Mouse (Mus musculus) forebrain, embryonic 15.5 days (tissue): ENCODE results near the gene Tmem62. TPM values are rescaled to one million over a fixed set of nuclear protein-coding genes. Genes with fewer than 3 reads are reported as not detected.
"Not testable (repeated sequence)": the region's sequence is repeated elsewhere in the genome, so short reads cannot be mapped to it uniquely, and the experiment has no call there.

Experiments
- ATAC-seq: fragments of 200-750 bp; cut with Nextera tagmentation; replicated peaks from 2 replicates; pipeline ENCODE4 v1.8.0; 2017; ENCODE audit warnings: mild to moderate bottlenecking, moderate TSS enrichment, moderate library complexity
- H3K27ac ChIP-seq: fragments of 300-500 bp; sonication (generic); replicated peaks from 2 replicates; pipeline ENCODE4 v1.5.1; 2015; ENCODE audit warnings: mild to moderate bottlenecking, inconsistent platforms
- H3K27me3 ChIP-seq: fragments of 300-500 bp; sonication (generic); 2 replicates; pipeline ENCODE4 v1.6.1; 2015; ENCODE audit warnings: inconsistent platforms
- H3K36me3 ChIP-seq: fragments of 300-500 bp; sonication (generic); 2 replicates; pipeline ENCODE4 v1.6.1; 2015; ENCODE audit warnings: mild to moderate bottlenecking, inconsistent platforms
- H3K4me1 ChIP-seq: fragments of 300-500 bp; sonication (generic); 2 replicates; pipeline ENCODE4 v1.6.1; 2015; ENCODE audit warnings: inconsistent platforms
- H3K4me2 ChIP-seq: fragments of 300-500 bp; sonication (generic); replicated peaks from 2 replicates; pipeline ENCODE4 v1.6.1; 2015; ENCODE audit warnings: mild to moderate bottlenecking, inconsistent platforms
- H3K4me3 ChIP-seq: fragments of 300-500 bp; sonication (generic); 2 replicates; pipeline ENCODE4 v1.5.1; 2015; ENCODE audit warnings: mild to moderate bottlenecking, inconsistent platforms
- H3K9ac ChIP-seq: fragments of 300-500 bp; sonication (generic); replicated peaks from 2 replicates; pipeline ENCODE4 v1.6.1; 2015; ENCODE audit warnings: mild to moderate bottlenecking, inconsistent platforms
- H3K9me3 ChIP-seq: fragments of 300-500 bp; sonication (generic); 2 replicates; pipeline ENCODE4 v1.6.1; 2016; ENCODE audit warnings: inconsistent platforms
- WGBS: fragments of 180-500 bp; shearing (Covaris S2); methylation state at CpG from one replicate; pipeline ENCODE4 v1.1.7; 2015; ENCODE audit warnings: mixed read lengths; 5-methylcytosine and 5-hydroxymethylcytosine counted together
- polyA plus RNA-seq: library from polyadenylated mRNA; unstranded; fragments of >200 nt; fragmentation: Nextera tagmentation; extraction: Ambion mirVana; gene quantifications from 2 replicates; pipeline ENCODE4 v1.2.1, GENCODE M21; 2015

Tmem62 gene
- polyA plus RNA-seq, 1 experiment from 2014 or later = 8.1 TPM

GRCm38 (mm10) chr2:120971766-120972165 lies 5.1 kb upstream of the Tmem62 start:
- no peak for ATAC-seq
- Histone ChIP-seq H3K27me3 (no peaks in the 10 kb centered on the region), H3K36me3 (no peaks in the 10 kb centered on the region), H3K4me2 (no peak overlapping the region), H3K9ac (no peak overlapping the region), H3K9me3 (no peaks in the 10 kb centered on the region), H3K4me3 (no peak overlapping the region), H3K4me1 (peaks cover 27% of the 10 kb centered on the region), H3K27ac (no peak overlapping the region)
- 89% methylated on average over 4 of the region's 4 CpGs for WGBS

GRCm38 (mm10) chr2:120972257-120972656 lies 4.6 kb upstream of the Tmem62 start:
- not testable (repeated sequence) for H3K9me3 ChIP-seq, H3K27ac ChIP-seq, H3K4me3 ChIP-seq, H3K9ac ChIP-seq, H3K4me2 ChIP-seq, H3K36me3 ChIP-seq, ATAC-seq, H3K27me3 ChIP-seq
- WGBS = 95% methylated on average over 8 of the region's 8 CpGs
- peaks cover 27% of the 10 kb centered on the region for H3K4me1 ChIP-seq

- H3K27me3 ChIP-seq = no peaks in the 10 kb centered on the region
- no peaks in the 10 kb centered on the region for H3K36me3 ChIP-seq
- no peak overlapping the region for H3K4me2 ChIP-seq
- no peak overlapping the region for H3K27ac ChIP-seq
- H3K9me3 ChIP-seq = no peaks in the 10 kb centered on the region
- H3K4me3 ChIP-seq = no peak overlapping the region
- no peak for ATAC-seq
- no peak overlapping the region for H3K9ac ChIP-seq
- 14% methylated on average over 5 of the region's 5 CpGs for WGBS
- peaks cover 33% of the 10 kb centered on the region for H3K4me1 ChIP-seq
These were observed 3.9 kb upstream of the Tmem62 start for GRCm38 (mm10) chr2:120972964-120973363.

GRCm38 (mm10) chr2:120976308-120976707 lies 509 bp upstream of the Tmem62 start:
- no peak overlapping the region for H3K4me2 ChIP-seq
- WGBS = 51% methylated on average over 4 of the region's 4 CpGs
- no peak overlapping the region for H3K9ac ChIP-seq
- H3K9me3 ChIP-seq = no peaks in the 10 kb centered on the region
- H3K27me3 ChIP-seq = no peaks in the 10 kb centered on the region
- H3K4me3 ChIP-seq = no peak overlapping the region
- peaks cover 12% of the 10 kb centered on the region for H3K4me1 ChIP-seq
- ATAC-seq = no peak
- H3K27ac ChIP-seq = no peak overlapping the region
- H3K36me3 ChIP-seq = no peaks in the 10 kb centered on the region

GRCm38 (mm10) chr2:120977926-120978692 lies 1.3 kb downstream of the Tmem62 start:
- WGBS = 79% methylated on average over 8 of the region's 8 CpGs
- Histone ChIP-seq H3K4me3 (peak overlapping the region; percentile 88), H3K4me2 (peak overlapping the region; percentile 87), H3K27me3 (no peaks in the 10 kb centered on the region), H3K36me3 (no peaks in the 10 kb centered on the region), H3K27ac (peak overlapping the region; percentile 85), H3K9ac (peak overlapping the region; percentile 91), H3K9me3 (no peaks in the 10 kb centered on the region), H3K4me1 (peaks cover 10% of the 10 kb centered on the region; the same call in 1 of the 2 replicates)
- ATAC-seq = peak; percentile 23; the same call in 1 of the 2 replicates

GRCm38 (mm10) chr2:120978693-120979037 lies 1.8 kb downstream of the Tmem62 start:
- H3K27me3 ChIP-seq = no peaks in the 10 kb centered on the region
- H3K9ac ChIP-seq = no peak overlapping the region
- H3K36me3 ChIP-seq = no peaks in the 10 kb centered on the region
- WGBS = 43% methylated on average over 2 of the region's 2 CpGs
- no peaks in the 10 kb centered on the region for H3K9me3 ChIP-seq
- H3K4me3 ChIP-seq = no peak overlapping the region
- no peak overlapping the region for H3K4me2 ChIP-seq
- ATAC-seq = no peak
- peaks cover 10% of the 10 kb centered on the region; the same call in 1 of the 2 replicates for H3K4me1 ChIP-seq
- H3K27ac ChIP-seq = no peak overlapping the region

GRCm38 (mm10) chr2:120979819-120980218 lies 3.0 kb downstream of the Tmem62 start:
- ATAC-seq = no peak
- Histone ChIP-seq H3K4me2 (no peak overlapping the region), H3K9ac (no peak overlapping the region)

GRCm38 (mm10) chr2:120980861-120981260 lies 4.0 kb downstream of the Tmem62 start:
- Histone ChIP-seq H3K27me3 (no peaks in the 10 kb centered on the region), H3K36me3 (peaks cover 6% of the 10 kb centered on the region; the same call in 1 of the 2 replicates), H3K4me2 (no peak overlapping the region), H3K9ac (no peak overlapping the region), H3K27ac (no peak overlapping the region), H3K4me3 (no peak overlapping the region), H3K9me3 (no peaks in the 10 kb centered on the region), H3K4me1 (peaks cover 10% of the 10 kb centered on the region; the same call in 1 of the 2 replicates)
- no peak for ATAC-seq
- WGBS = 71% methylated on average over 2 of the region's 2 CpGs

More at GRCm38 (mm10) chr2:120979819-120980218, 3.0 kb downstream of the Tmem62 start:
- H3K36me3 ChIP-seq = no peaks in the 10 kb centered on the region
- H3K9me3 ChIP-seq = no peaks in the 10 kb centered on the region
- H3K4me1 ChIP-seq = peaks cover 10% of the 10 kb centered on the region; the same call in 1 of the 2 replicates
- H3K27ac ChIP-seq = no peak overlapping the region
- no peak overlapping the region for H3K4me3 ChIP-seq
- 87% methylated on average over 1 of the region's 1 CpGs for WGBS
- no peaks in the 10 kb centered on the region for H3K27me3 ChIP-seq

GRCm38 (mm10) chr2:120983611-120984010 lies 6.8 kb downstream of the Tmem62 start:
- Histone ChIP-seq H3K27ac (no peak overlapping the region), H3K36me3 (peaks cover 6% of the 10 kb centered on the region; the same call in 1 of the 2 replicates), H3K27me3 (no peaks in the 10 kb centered on the region), H3K4me2 (no peak overlapping the region), H3K4me1 (no peaks in the 10 kb centered on the region), H3K9ac (no peak overlapping the region), H3K4me3 (no peak overlapping the region), H3K9me3 (no peaks in the 10 kb centered on the region)
- ATAC-seq = no peak
- 3% methylated on average over 2 of the region's 2 CpGs for WGBS

GRCm38 (mm10) chr2:120985241-120985640 lies 8.4 kb downstream of the Tmem62 start:
- Histone ChIP-seq H3K36me3 (peaks cover 6% of the 10 kb centered on the region; the same call in 1 of the 2 replicates), H3K9me3 (no peaks in the 10 kb centered on the region), H3K9ac (no peak overlapping the region), H3K4me3 (no peak overlapping the region), H3K27me3 (no peaks in the 10 kb centered on the region), H3K27ac (no peak overlapping the region), H3K4me1 (no peaks in the 10 kb centered on the region), H3K4me2 (no peak overlapping the region)
- WGBS = 98% methylated on average over 1 of the region's 1 CpGs
- no peak for ATAC-seq

GRCm38 (mm10) chr2:120991196-120991595 lies 14.4 kb downstream of the Tmem62 start:
- Histone ChIP-seq H3K9me3 (no peaks in the 10 kb centered on the region), H3K4me3 (no peak overlapping the region), H3K4me1 (no peaks in the 10 kb centered on the region), H3K4me2 (no peak overlapping the region), H3K27ac (no peak overlapping the region), H3K36me3 (no peaks in the 10 kb centered on the region; the same call in 1 of the 2 replicates), H3K9ac (no peak overlapping the region), H3K27me3 (no peaks in the 10 kb centered on the region)
- no peak for ATAC-seq
- 70% methylated on average over 4 of the region's 4 CpGs for WGBS

GRCm38 (mm10) chr2:120996607-120997006 lies 19.8 kb downstream of the Tmem62 start:
- not testable (repeated sequence) for H3K4me1 ChIP-seq, H3K9me3 ChIP-seq, H3K9ac ChIP-seq, H3K27ac ChIP-seq, H3K4me3 ChIP-seq, H3K4me2 ChIP-seq, ATAC-seq, H3K27me3 ChIP-seq, H3K36me3 ChIP-seq
- WGBS = 70% methylated on average over 1 of the region's 1 CpGs

GRCm38 (mm10) chr2:120998863-120999262 lies 22.0 kb downstream of the Tmem62 start:
- H3K27me3 ChIP-seq = no peaks in the 10 kb centered on the region
- H3K36me3 ChIP-seq = no peaks in the 10 kb centered on the region; the same call in 1 of the 2 replicates
- ATAC-seq = no peak
- 83% methylated on average over 8 of the region's 8 CpGs for WGBS
- no peak overlapping the region for H3K27ac ChIP-seq
- H3K4me3 ChIP-seq = no peak overlapping the region
- H3K4me1 ChIP-seq = no peaks in the 10 kb centered on the region
- H3K4me2 ChIP-seq = no peak overlapping the region
- no peaks in the 10 kb centered on the region for H3K9me3 ChIP-seq
- H3K9ac ChIP-seq = no peak overlapping the region
